Mouse (Mus musculus): ENCODE measurements around the gene Ralgds.

GRCm38 (mm10) chr2:28597733-28598547 lies 85.0 kb downstream of the Ralgds start:
- TF ChIP-seq CTCF (IDR thresholded peaks at IDR 0.05) (no peak), EP300 (IDR thresholded peaks at IDR 0.05) (no peak)
